Mouse (Mus musculus) hindbrain, embryonic 10.5 days (tissue): Measurements from ENCODE around the gene Samd4b. TPM values are rescaled to one million over a fixed set of nuclear protein-coding genes. Genes with fewer than 3 reads are reported as not detected.

Source experiments
- DNase-seq: peaks from one replicate; pipeline ENCODE4 v3.0.0-alpha.2; 2017; ENCODE audit warnings: low spot score
- H3K27ac ChIP-seq: fragments of 300-500 bp; sonication (generic); 2 replicates; pipeline ENCODE4 v1.5.1; 2016; ENCODE audit warnings: mild to moderate bottlenecking, moderate library complexity
- H3K27me3 ChIP-seq: fragments of 300-500 bp; sonication (generic); 2 replicates; pipeline ENCODE4 v1.6.1; 2016; ENCODE audit warnings: mild to moderate bottlenecking; ENCODE audit not compliant: poor library complexity, insufficient read depth, severe bottlenecking
- H3K36me3 ChIP-seq: fragments of 300-500 bp; sonication (generic); 2 replicates; pipeline ENCODE4 v1.6.1; 2016; ENCODE audit warnings: mild to moderate bottlenecking, moderate library complexity
- H3K4me1 ChIP-seq: fragments of 300-500 bp; sonication (generic); replicated peaks from 2 replicates; pipeline ENCODE4 v1.6.1; 2016; ENCODE audit warnings: mild to moderate bottlenecking
- H3K4me3 ChIP-seq: fragments of 300-500 bp; sonication (generic); 2 replicates; pipeline ENCODE4 v1.5.1; 2016; ENCODE audit warnings: mild to moderate bottlenecking, moderate library complexity
- H3K9me3 ChIP-seq: fragments of 300-500 bp; sonication (generic); 2 replicates; pipeline ENCODE4 v1.6.1; 2016; ENCODE audit warnings: mild to moderate bottlenecking, moderate library complexity
- WGBS: fragments of 180-500 bp; shearing (Covaris S2); methylation state at CpG from one replicate; pipeline ENCODE4 v1.1.7; 2016; 5-methylcytosine and 5-hydroxymethylcytosine counted together
- polyA plus RNA-seq: library from polyadenylated mRNA; unstranded; fragments of >200 nt; fragmentation: Nextera tagmentation; extraction: Ambion mirVana; gene quantifications from 2 replicates; pipeline ENCODE4 v1.2.1, GENCODE M21; 2016

Gene Samd4b
- polyA plus RNA-seq, 1 experiment from 2014 or later = 44.0 TPM

GRCm38 (mm10) chr7:28466721-28467212 is 131.2 kb downstream of the Samd4b start:
- Histone ChIP-seq H3K4me1 (peaks cover 28% of the 10 kb centered on the region), H3K27ac (peak overlapping the region; percentile 85), H3K9me3 (no peaks in the 10 kb centered on the region), H3K4me3 (peak overlapping the region; percentile 57), H3K27me3 (peaks cover 40% of the 10 kb centered on the region), H3K36me3 (peaks cover 35% of the 10 kb centered on the region)
- peak; percentile 35 for DNase-seq
- 14% methylated on average over 40 of the region's 40 CpGs for WGBS

DNA sequence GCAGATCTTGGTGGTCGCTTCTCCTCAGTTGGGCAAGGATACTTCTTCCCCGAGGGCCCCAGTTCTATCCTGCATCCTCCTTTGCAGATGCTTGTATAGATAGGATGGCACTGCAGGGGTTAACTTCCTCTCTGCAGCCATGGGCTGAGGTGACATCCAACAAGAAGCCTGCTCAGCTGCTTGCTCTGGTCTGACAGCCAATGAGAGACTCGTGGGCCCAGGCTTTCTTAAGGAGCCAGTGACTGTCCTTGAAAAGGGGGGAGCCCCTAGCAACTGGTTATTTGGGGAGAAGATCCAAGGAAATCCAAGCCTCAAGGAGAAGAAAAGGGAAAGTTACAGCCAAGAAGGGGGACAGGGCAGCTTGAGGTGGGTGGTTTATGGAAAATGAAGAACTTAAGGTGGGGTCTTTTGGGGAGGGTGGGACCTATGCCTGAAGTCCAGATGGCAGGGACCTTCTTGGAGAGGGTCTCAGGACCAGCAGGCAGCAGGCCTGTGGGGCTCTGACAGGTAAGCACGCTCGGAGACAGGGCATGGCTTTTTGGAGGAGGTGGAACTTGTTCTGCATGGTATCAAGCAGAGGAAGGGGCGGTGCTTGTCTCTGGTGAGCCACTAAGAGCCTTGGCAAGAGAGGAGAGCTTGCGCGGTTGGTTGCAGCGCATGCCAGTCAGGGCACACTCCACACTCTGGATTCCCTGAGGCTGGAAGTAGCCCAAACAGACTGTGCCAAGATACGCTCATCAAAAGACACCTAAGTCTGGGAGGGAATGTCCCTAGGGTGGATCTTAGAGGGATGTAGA is 133.3 kb downstream of the Samd4b start:
- H3K4me1 ChIP-seq = peaks cover 28% of the 10 kb centered on the region
- peaks cover 56% of the 10 kb centered on the region for H3K36me3 ChIP-seq
- peak; percentile 12 for DNase-seq
- WGBS = 64% methylated on average over 10 of the region's 10 CpGs
- peak overlapping the region; percentile 11 for H3K4me3 ChIP-seq
- H3K27me3 ChIP-seq = peaks cover 40% of the 10 kb centered on the region
- 0 out of 2 replicates have a peak overlapping the region, but pooled peaks have one; percentile 29 for H3K27ac ChIP-seq
- H3K9me3 ChIP-seq = no peaks in the 10 kb centered on the region

DNA sequence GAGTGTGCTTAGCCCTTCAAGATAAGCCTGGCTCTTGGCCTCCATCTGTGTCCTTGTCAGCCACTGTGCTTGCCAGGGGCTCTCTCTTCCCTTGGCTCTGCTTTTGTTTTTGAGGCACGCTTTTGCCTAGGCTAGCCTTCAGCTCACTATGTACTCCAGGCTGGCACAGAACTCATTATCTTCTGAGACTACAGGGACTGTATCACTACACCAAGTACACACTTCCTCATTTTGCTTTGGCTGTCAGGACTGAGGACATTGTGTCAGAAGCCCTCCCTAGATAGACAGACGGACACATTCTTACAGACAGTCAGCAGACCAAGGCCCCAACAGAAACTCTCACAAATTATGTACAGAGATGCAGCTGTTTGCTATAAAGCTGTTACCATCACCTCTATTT is 135.2 kb downstream of the Samd4b start:
- peaks cover 75% of the 10 kb centered on the region for H3K36me3 ChIP-seq
- peaks cover 28% of the 10 kb centered on the region for H3K27me3 ChIP-seq
- H3K27ac ChIP-seq = no peak overlapping the region
- H3K4me3 ChIP-seq = no peak overlapping the region
- H3K4me1 ChIP-seq = peaks cover 28% of the 10 kb centered on the region
- WGBS = 93% methylated on average over 2 of the region's 2 CpGs
- no peak for DNase-seq
- 0 out of 2 replicates have a peak, but pooled peaks cover 4% of the 10 kb centered on the region for H3K9me3 ChIP-seq

DNA sequence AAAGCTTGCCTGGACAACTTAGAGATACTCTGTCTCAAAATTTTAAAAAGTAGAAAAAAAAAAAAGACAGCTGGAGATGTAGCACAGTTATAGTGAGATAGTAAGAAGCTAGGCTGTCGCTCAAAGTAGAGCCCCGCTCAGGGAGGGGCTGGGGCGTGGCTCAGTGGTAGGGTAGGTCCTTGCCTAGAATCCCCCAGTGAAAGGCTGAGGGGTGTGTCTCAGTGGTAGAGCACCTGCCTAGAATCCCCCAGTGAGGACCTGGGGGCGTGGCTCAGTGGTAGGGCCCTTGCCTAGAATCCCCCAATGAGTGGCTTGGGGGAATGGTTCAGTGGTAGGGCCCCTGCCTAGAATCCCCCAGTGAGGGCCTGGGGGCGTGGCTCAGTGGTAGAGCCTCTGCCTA is 137.6 kb downstream of the Samd4b start:
- H3K9me3 ChIP-seq = 0 out of 2 replicates have a peak, but pooled peaks cover 4% of the 10 kb centered on the region
- no peak overlapping the region for H3K27ac ChIP-seq
- no peak for DNase-seq
- peaks cover 14% of the 10 kb centered on the region; the same call in 1 of the 2 replicates for H3K4me1 ChIP-seq
- peaks cover 4% of the 10 kb centered on the region; the same call in 1 of the 2 replicates for H3K27me3 ChIP-seq
- H3K4me3 ChIP-seq = no peak overlapping the region
- peaks cover 97% of the 10 kb centered on the region for H3K36me3 ChIP-seq
- 92% methylated on average over 5 of the region's 5 CpGs for WGBS

DNA sequence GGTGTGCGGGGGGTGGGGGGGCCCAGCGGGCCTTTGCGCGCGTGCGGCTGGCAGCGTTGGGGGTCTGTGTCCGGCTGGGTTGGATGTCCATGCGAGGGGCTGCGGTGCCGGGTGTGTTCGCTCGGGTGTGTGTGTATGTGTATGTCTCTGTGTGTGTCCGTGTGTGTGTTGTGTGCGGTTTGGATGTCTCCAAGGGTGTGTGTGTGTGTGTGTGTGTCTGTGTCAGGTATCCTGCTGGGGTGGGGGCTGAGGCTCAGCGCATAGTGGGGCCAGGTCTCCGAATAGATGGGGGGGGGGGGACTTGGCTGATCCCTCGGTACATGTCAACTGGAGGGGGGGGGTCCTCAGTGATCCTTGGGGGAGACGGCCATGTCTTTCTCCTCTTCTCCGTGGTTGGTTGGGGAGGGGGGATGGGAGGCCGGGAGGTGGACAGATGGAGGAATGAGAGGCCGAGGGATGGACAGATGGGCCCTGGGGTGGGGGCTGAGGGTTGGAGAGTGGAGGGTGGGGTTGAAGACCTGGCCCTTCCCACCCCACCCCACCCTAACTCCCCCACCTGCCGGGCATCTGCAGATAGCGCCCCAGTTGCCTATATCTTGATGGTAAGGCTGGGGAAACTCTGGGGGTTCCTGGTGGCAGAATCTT is 145.5 kb downstream of the Samd4b start:
- H3K4me3 ChIP-seq = peak overlapping the region; percentile 95
- H3K4me1 ChIP-seq = peaks cover 29% of the 10 kb centered on the region
- WGBS = 3% methylated on average over 24 of the region's 24 CpGs
- H3K9me3 ChIP-seq = no peaks in the 10 kb centered on the region
- peaks cover 34% of the 10 kb centered on the region for H3K36me3 ChIP-seq
- H3K27me3 ChIP-seq = peaks cover 11% of the 10 kb centered on the region; the same call in 1 of the 2 replicates
- DNase-seq = peak; percentile 21
- peak overlapping the region; percentile 89 for H3K27ac ChIP-seq

GRCm38 (mm10) chr7:28451531-28452360 is 146.2 kb downstream of the Samd4b start, which contains the start of gene Lrfn1:
Gene Lrfn1 (plus strand): TSS chr7:28451980.
- peak; percentile 52 for DNase-seq
- peaks cover 27% of the 10 kb centered on the region for H3K36me3 ChIP-seq
- peak within 1 kb of the TSS; percentile 95 for H3K4me3 ChIP-seq
- H3K4me1 ChIP-seq = peaks cover 36% of the 10 kb centered on the region
- H3K27ac ChIP-seq = peak within 1 kb of the TSS; percentile 89
- H3K9me3 ChIP-seq = no peaks in the 10 kb centered on the region
- peaks cover 11% of the 10 kb centered on the region; the same call in 1 of the 2 replicates for H3K27me3 ChIP-seq
- under 1% methylated on average over 59 of the region's 97 CpGs for WGBS

DNA sequence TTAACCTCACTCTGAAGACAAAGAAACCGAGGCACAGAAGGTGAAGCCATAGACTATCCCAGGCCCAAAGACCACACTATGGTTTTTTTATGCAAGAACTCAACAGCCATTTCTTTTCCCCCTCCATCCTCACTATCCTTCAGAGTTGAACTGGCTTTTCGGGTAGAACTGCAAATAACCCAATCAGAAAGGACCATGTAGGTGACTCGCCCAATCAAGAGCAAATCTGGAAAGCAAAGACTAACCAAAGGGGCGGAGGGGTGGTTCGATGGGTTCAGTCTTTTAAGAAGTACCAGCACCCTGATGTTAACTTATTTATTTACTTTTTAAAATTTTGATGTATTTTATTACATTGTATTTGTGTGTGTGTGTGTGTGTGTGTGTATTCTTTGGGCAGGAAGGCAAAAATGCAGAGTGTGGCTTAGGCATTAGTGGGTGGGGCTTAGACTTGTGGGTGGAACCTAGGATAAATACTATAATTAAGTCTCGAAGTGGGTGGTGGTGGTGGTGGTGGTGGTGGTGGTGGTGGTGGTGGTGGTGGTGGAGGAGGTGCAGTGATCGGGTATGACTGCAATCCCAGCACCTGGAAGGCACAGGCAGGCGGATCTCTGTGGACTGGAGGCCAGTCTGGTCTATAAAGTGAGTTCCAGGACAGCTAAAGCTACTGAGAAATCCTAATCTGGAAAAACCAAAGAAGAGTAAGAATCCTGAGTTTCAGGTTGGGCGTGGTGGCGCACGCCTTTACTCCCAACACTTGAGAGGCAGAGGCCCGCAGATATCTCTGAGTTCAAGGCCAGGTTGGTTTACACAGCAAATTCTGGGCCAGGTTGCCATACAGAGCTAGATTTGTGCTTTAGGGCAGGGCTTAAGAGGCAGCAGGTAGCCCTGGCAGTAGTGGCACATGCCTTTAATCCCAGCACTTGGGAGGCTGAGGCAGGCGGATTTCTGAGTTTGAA is 149.8 kb downstream of the Samd4b start:
- 68% methylated on average over 13 of the region's 13 CpGs for WGBS
- no peak for DNase-seq
- H3K4me1 ChIP-seq = peaks cover 32% of the 10 kb centered on the region
- peaks cover 18% of the 10 kb centered on the region for H3K27me3 ChIP-seq
- no peaks in the 10 kb centered on the region for H3K9me3 ChIP-seq
- no peak overlapping the region for H3K27ac ChIP-seq
- H3K36me3 ChIP-seq = no peaks in the 10 kb centered on the region
- H3K4me3 ChIP-seq = no peak overlapping the region

- H3K4me1 ChIP-seq = peaks cover 23% of the 10 kb centered on the region
- H3K27ac ChIP-seq = no peak overlapping the region
Measured at GRCm38 (mm10) chr7:28447101-28447830, 150.7 kb downstream of the Samd4b start.

DNA sequence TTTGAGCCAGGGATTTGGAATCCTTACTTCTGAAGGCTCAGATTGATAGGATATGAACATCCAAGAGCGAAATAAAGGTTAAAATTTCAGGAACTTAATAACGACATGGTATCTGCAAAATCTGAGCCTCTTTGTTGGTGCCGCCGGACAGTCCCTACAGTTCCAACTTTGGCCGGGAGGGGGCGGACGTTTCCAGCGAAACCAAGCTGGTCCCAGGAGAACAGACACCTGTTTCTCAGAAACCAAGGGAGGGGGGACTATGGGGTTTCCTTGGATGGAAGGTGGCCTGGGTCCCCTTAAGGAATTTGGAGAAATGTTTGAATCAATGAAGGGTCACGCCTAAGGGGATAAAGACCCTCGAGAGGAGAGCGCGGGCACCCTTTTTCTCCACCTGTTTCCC is 151.5 kb downstream of the Samd4b start:
- Histone ChIP-seq H3K27ac (no peak overlapping the region), H3K9me3 (no peaks in the 10 kb centered on the region), H3K36me3 (no peaks in the 10 kb centered on the region), H3K27me3 (peaks cover 18% of the 10 kb centered on the region), H3K4me3 (no peak overlapping the region), H3K4me1 (peaks cover 17% of the 10 kb centered on the region)
- peak; percentile 80 for DNase-seq
- WGBS = 5% methylated on average over 12 of the region's 12 CpGs

More at GRCm38 (mm10) chr7:28447101-28447830, 150.7 kb downstream of the Samd4b start:
- peak overlapping the region; percentile 9; the same call in 1 of the 2 replicates for H3K4me3 ChIP-seq
- 16% methylated on average over 12 of the region's 12 CpGs for WGBS
- no peaks in the 10 kb centered on the region for H3K9me3 ChIP-seq
- H3K27me3 ChIP-seq = peaks cover 18% of the 10 kb centered on the region
- peak; percentile 29 for DNase-seq
- no peaks in the 10 kb centered on the region for H3K36me3 ChIP-seq

- no peaks in the 10 kb centered on the region for H3K36me3 ChIP-seq
- H3K27me3 ChIP-seq = peaks cover 18% of the 10 kb centered on the region
- no peaks in the 10 kb centered on the region for H3K9me3 ChIP-seq
- H3K4me3 ChIP-seq = no peak overlapping the region
- H3K27ac ChIP-seq = no peak overlapping the region
- DNase-seq = no peak
- peaks cover 14% of the 10 kb centered on the region for H3K4me1 ChIP-seq
- WGBS = 85% methylated on average over 13 of the region's 13 CpGs
Measured at GRCm38 (mm10) chr7:28444344-28444974, 153.5 kb downstream of the Samd4b start.

GRCm38 (mm10) chr7:28442688-28443087 is 155.3 kb downstream of the Samd4b start:
- Histone ChIP-seq H3K4me3 (no peak overlapping the region), H3K36me3 (no peaks in the 10 kb centered on the region), H3K27me3 (peaks cover 8% of the 10 kb centered on the region), H3K4me1 (peaks cover 12% of the 10 kb centered on the region), H3K9me3 (no peaks in the 10 kb centered on the region), H3K27ac (no peak overlapping the region)
- no peak for DNase-seq
- 59% methylated on average over 4 of the region's 4 CpGs for WGBS
